Mouse (Mus musculus): ENCODE results near the gene Adgrg2. TPM values are rescaled to one million over a fixed set of nuclear protein-coding genes. Genes with fewer than 3 reads are reported as not detected.

The Adgrg2 gene
- polyA plus RNA-seq, 1 experiment from 2014 or later: 0.99 TPM

DNA sequence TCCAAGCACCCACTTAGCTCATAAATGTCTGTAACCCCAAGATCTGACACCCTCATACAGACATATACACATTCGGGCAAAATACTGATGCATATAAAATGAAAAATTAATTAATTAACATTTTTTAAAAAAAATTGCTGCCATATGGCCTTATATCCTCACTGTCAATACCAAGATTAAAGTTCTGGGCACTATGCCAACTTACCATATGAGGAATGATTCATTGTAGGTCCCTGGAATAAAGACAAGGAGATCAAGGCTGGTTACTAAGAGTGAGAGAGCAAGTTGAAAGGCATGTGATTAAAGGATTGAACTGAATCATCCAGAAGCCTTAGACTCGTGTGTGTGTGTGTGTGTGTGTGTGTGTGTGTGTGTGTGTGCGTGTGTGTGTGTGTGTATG is 103.8 kb downstream of the Adgrg2 start:
- no peaks in the 10 kb centered on the region for H3K9me3 ChIP-seq (ENCODE audit: control insufficient read depth, low read length)
- no peak overlapping the region for H3K4me3 ChIP-seq (ENCODE audit: low read length)
- no peaks in the 10 kb centered on the region; the same call in 1 of the 2 replicates for H3K27me3 ChIP-seq (ENCODE audit: control insufficient read depth, insufficient read depth, low read length)
- WGBS: 57% methylated on average over 3 of the region's 3 CpGs
- no peaks in the 10 kb centered on the region for H3K4me1 ChIP-seq (ENCODE audit: control insufficient read depth, insufficient read depth, low read length)
- no peaks in the 10 kb centered on the region for H3K36me3 ChIP-seq (ENCODE audit: control insufficient read depth, insufficient read depth, low read length)
- no peak overlapping the region for H3K9ac ChIP-seq (ENCODE audit: low read depth, low read length)
- H3K27ac ChIP-seq (ENCODE audit: low read depth, low read length): no peak overlapping the region
- H3K4me2 ChIP-seq (replicated peaks; ENCODE audit: low read depth, low read length): no peak overlapping the region
- ATAC-seq (ENCODE audit: low FRiP score, low TSS enrichment): no peak

DNA sequence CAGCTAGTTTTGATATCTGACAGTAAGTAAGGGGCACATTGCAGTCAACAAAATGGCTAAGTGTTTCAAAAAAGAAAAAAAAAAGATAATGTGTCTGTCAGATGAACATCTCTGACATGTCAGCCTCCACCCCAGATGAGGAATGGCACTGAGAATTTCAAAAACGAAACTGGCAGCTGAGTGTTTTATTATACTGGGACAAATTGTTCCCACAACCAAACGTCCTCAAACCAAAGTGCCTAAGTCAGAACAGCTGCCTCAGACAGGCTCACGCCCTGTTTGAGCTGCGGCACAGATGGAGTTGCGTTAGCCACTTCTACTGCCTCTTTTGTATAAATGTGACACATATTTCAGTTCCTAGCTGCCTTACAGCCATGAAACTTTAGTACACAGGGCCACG is 104.4 kb downstream of the Adgrg2 start:
- H3K9me3 ChIP-seq (ENCODE audit: control insufficient read depth, low read length): no peaks in the 10 kb centered on the region
- ATAC-seq (ENCODE audit: low FRiP score, low TSS enrichment): no peak
- WGBS: 74% methylated on average over 6 of the region's 6 CpGs
- H3K4me3 ChIP-seq (ENCODE audit: low read length): no peak overlapping the region
- no peaks in the 10 kb centered on the region for H3K4me1 ChIP-seq (ENCODE audit: control insufficient read depth, insufficient read depth, low read length)
- H3K27me3 ChIP-seq (ENCODE audit: control insufficient read depth, insufficient read depth, low read length): no peaks in the 10 kb centered on the region; the same call in 1 of the 2 replicates
- no peak overlapping the region for H3K4me2 ChIP-seq (replicated peaks; ENCODE audit: low read depth, low read length)
- H3K9ac ChIP-seq (ENCODE audit: low read depth, low read length): no peak overlapping the region
- H3K36me3 ChIP-seq (ENCODE audit: control insufficient read depth, insufficient read depth, low read length): no peaks in the 10 kb centered on the region
- H3K27ac ChIP-seq (ENCODE audit: low read depth, low read length): no peak overlapping the region

DNA sequence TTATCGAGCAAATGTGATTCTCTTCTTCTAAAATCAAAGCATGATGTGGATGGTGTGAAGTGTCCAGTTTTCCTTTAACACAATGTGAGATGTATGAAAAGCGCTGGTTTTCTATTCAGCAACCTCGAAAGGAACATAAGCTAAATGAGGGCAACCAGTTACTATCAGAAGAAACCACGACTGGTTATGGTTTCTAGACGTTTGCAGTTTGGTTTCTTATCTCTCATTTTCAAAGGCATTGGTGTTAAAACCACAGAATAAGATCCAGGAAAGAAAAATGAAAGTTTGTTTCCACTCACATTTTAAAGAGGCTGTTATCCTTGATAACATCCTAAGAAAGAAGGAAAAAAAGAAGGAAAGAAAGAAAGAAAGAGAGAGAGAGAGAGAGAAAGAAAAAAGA is 106.0 kb downstream of the Adgrg2 start:
- ATAC-seq (ENCODE audit: low FRiP score, low TSS enrichment): no peak

DNA sequence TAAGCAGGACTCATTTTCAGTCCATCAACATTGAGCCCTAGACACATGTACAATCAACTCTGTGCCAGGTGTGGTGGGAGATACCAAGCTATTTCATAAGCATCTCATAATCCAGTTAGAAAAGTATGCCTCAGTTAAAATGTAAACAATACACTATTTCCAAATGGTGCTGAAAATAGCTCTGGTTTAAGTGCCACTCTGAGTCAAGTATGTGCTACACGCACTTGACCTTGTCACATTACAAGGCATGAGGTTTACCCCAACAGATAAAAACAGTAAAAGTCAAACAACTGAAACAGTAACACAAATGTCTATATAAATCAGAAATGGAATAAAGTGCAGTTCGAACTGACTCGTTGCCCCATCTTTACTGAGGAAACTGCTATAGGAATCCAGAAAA is 110.6 kb downstream of the Adgrg2 start:
- no peaks in the 10 kb centered on the region for H3K9me3 ChIP-seq (ENCODE audit: control insufficient read depth, low read length)
- no peak overlapping the region for H3K4me3 ChIP-seq (ENCODE audit: low read length)
- H3K27me3 ChIP-seq (ENCODE audit: control insufficient read depth, insufficient read depth, low read length): no peaks in the 10 kb centered on the region; the same call in 1 of the 2 replicates
- H3K4me1 ChIP-seq (ENCODE audit: control insufficient read depth, insufficient read depth, low read length): no peaks in the 10 kb centered on the region
- no peak for ATAC-seq (ENCODE audit: low FRiP score, low TSS enrichment)
- 92% methylated on average over 3 of the region's 3 CpGs for WGBS
- H3K36me3 ChIP-seq (ENCODE audit: control insufficient read depth, insufficient read depth, low read length): no peaks in the 10 kb centered on the region
- H3K4me2 ChIP-seq (replicated peaks; ENCODE audit: low read depth, low read length): no peak overlapping the region
- H3K9ac ChIP-seq (ENCODE audit: low read depth, low read length): no peak overlapping the region
- no peak overlapping the region for H3K27ac ChIP-seq (ENCODE audit: low read depth, low read length)

More for the DNA sequence above, 106.0 kb downstream of the Adgrg2 start:
- Histone ChIP-seq H3K27ac (ENCODE audit: low read depth, low read length) (no peak overlapping the region), H3K4me2 (replicated peaks; ENCODE audit: low read depth, low read length) (no peak overlapping the region), H3K9ac (ENCODE audit: low read depth, low read length) (no peak overlapping the region), H3K4me3 (ENCODE audit: low read length) (no peak overlapping the region), H3K27me3 (ENCODE audit: control insufficient read depth, insufficient read depth, low read length) (no peaks in the 10 kb centered on the region; the same call in 1 of the 2 replicates), H3K36me3 (ENCODE audit: control insufficient read depth, insufficient read depth, low read length) (no peaks in the 10 kb centered on the region), H3K9me3 (ENCODE audit: control insufficient read depth, low read length) (no peaks in the 10 kb centered on the region), H3K4me1 (ENCODE audit: control insufficient read depth, insufficient read depth, low read length) (no peaks in the 10 kb centered on the region)
- WGBS: 71% methylated on average over 5 of the region's 5 CpGs

DNA sequence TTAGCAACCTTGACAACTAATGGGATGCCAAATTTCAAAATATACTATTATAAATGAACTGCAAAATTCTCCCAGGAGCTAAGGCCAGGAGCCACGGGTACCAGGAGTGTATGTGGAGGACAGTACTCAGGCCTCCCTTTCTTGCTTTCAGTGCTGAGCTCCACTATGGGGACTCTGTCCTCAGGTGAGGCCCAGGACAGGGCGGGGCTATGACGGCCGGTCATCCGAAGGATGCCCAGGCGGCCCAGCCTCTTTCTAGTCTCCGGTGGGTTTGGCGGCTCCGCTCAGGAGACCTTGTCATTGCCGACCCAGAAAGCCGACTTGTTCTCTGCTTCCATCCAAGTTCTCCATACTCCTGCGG is 111.2 kb downstream of the Adgrg2 start:
- Histone ChIP-seq H3K9me3 (ENCODE audit: control insufficient read depth, low read length) (no peaks in the 10 kb centered on the region), H3K27ac (ENCODE audit: low read depth, low read length) (0 out of 2 replicates have a peak overlapping the region, but pooled peaks have one; percentile 83), H3K27me3 (ENCODE audit: control insufficient read depth, insufficient read depth, low read length) (no peaks in the 10 kb centered on the region; the same call in 1 of the 2 replicates), H3K4me3 (ENCODE audit: low read length) (peak overlapping the region; percentile 51), H3K4me1 (ENCODE audit: control insufficient read depth, insufficient read depth, low read length) (no peaks in the 10 kb centered on the region), H3K4me2 (replicated peaks; ENCODE audit: low read depth, low read length) (peak overlapping the region; percentile 31), H3K9ac (ENCODE audit: low read depth, low read length) (peak overlapping the region; percentile 60; the same call in 1 of the 2 replicates), H3K36me3 (ENCODE audit: control insufficient read depth, insufficient read depth, low read length) (no peaks in the 10 kb centered on the region)
- 46% methylated on average over 12 of the region's 12 CpGs for WGBS
- ATAC-seq (ENCODE audit: low FRiP score, low TSS enrichment): peak; percentile 88

- peak within 1 kb of the TSS; percentile 83; the same call in 1 of the 2 replicates for H3K27ac ChIP-seq (ENCODE audit: low read depth, low read length)
Measured at GRCm38 (mm10) chrX:160502048-160503041, 111.9 kb downstream of the Adgrg2 start, which contains the start of gene Phka2. TSS of gene Phka2 (plus strand) at chrX:160502166.

DNA sequence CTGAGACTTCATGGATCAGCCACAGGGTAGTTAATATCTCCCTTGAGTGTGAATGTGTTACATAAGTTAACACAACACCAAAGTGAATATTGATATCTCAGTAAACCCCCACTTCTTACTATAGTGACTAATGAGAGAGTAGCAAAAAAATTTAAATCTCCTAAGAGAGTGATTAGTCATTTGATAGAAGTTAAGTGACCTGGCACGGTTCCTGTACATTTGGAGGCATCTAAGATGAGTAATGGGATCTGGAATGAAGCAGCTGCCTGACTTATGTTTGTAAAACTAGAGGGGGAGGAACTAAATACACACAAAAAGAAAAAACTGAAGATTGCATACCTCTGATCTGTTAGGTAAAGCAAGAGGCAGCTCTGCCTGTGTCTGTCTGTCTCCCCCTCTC is 118.6 kb downstream of the Adgrg2 start:
- ATAC-seq (ENCODE audit: low FRiP score, low TSS enrichment): no peak
- H3K4me1 ChIP-seq (ENCODE audit: control insufficient read depth, insufficient read depth, low read length): no peaks in the 10 kb centered on the region
- 54% methylated on average over 1 of the region's 1 CpGs for WGBS

More at GRCm38 (mm10) chrX:160502048-160503041, 111.9 kb downstream of the Adgrg2 start, which contains the start of gene Phka2:
- no peaks in the 10 kb centered on the region for H3K4me1 ChIP-seq (ENCODE audit: control insufficient read depth, insufficient read depth, low read length)
- ATAC-seq (ENCODE audit: low FRiP score, low TSS enrichment): peak; percentile 99
- H3K36me3 ChIP-seq (ENCODE audit: control insufficient read depth, insufficient read depth, low read length): no peaks in the 10 kb centered on the region
- H3K27me3 ChIP-seq (ENCODE audit: control insufficient read depth, insufficient read depth, low read length): no peaks in the 10 kb centered on the region
- no peaks in the 10 kb centered on the region for H3K9me3 ChIP-seq (ENCODE audit: control insufficient read depth, low read length)
- 24% methylated on average over 61 of the region's 61 CpGs for WGBS
- peak within 1 kb of the TSS; percentile 60 for H3K9ac ChIP-seq (ENCODE audit: low read depth, low read length)
- peak within 1 kb of the TSS; percentile 49 for H3K4me2 ChIP-seq (replicated peaks; ENCODE audit: low read depth, low read length)
- peak within 1 kb of the TSS; percentile 51 for H3K4me3 ChIP-seq (ENCODE audit: low read length)

DNA sequence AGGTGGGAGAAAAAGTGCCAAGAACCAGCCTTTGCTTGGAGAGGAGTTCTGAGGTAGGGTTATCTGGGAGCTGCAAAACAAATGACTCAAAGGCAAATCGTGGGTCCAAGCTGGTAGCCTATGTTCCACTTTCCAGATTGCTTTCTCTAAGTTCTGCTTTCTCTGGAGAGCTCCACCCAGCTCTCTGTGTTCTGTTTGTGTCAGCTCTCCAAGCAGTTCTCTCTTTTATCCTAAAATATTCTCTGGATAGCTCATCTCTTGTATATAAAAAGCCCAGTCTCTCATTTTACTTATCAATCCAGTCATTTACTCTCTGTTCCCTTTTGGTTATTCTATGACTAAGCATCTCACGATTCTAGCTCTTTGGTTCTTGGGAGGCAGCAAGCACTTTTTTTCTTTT is 119.7 kb downstream of the Adgrg2 start:
- no peak overlapping the region for H3K4me2 ChIP-seq (replicated peaks; ENCODE audit: low read depth, low read length)
- no peak overlapping the region for H3K9ac ChIP-seq (ENCODE audit: low read depth, low read length)
- no peak overlapping the region for H3K27ac ChIP-seq (ENCODE audit: low read depth, low read length)
- H3K27me3 ChIP-seq (ENCODE audit: control insufficient read depth, insufficient read depth, low read length): 0 out of 2 replicates have a peak, but pooled peaks cover 2% of the 10 kb centered on the region
- no peak for ATAC-seq (ENCODE audit: low FRiP score, low TSS enrichment)
- H3K9me3 ChIP-seq (ENCODE audit: control insufficient read depth, low read length): no peaks in the 10 kb centered on the region
- no peak overlapping the region for H3K4me3 ChIP-seq (ENCODE audit: low read length)
- H3K36me3 ChIP-seq (ENCODE audit: control insufficient read depth, insufficient read depth, low read length): no peaks in the 10 kb centered on the region
- no peaks in the 10 kb centered on the region for H3K4me1 ChIP-seq (ENCODE audit: control insufficient read depth, insufficient read depth, low read length)
- WGBS: 68% methylated on average over 2 of the region's 2 CpGs

More for the DNA sequence above, 118.6 kb downstream of the Adgrg2 start:
- H3K36me3 ChIP-seq (ENCODE audit: control insufficient read depth, insufficient read depth, low read length): no peaks in the 10 kb centered on the region
- H3K9me3 ChIP-seq (ENCODE audit: control insufficient read depth, low read length): no peaks in the 10 kb centered on the region
- H3K27ac ChIP-seq (ENCODE audit: low read depth, low read length): no peak overlapping the region
- H3K27me3 ChIP-seq (ENCODE audit: control insufficient read depth, insufficient read depth, low read length): 0 out of 2 replicates have a peak, but pooled peaks cover 2% of the 10 kb centered on the region
- H3K9ac ChIP-seq (ENCODE audit: low read depth, low read length): no peak overlapping the region
- no peak overlapping the region for H3K4me2 ChIP-seq (replicated peaks; ENCODE audit: low read depth, low read length)
- H3K4me3 ChIP-seq (ENCODE audit: low read length): no peak overlapping the region

- Histone ChIP-seq H3K27ac (ENCODE audit: low read depth, low read length) (no peak overlapping the region), H3K36me3 (ENCODE audit: control insufficient read depth, insufficient read depth, low read length) (no peaks in the 10 kb centered on the region), H3K9ac (ENCODE audit: low read depth, low read length) (no peak overlapping the region), H3K9me3 (ENCODE audit: control insufficient read depth, low read length) (no peaks in the 10 kb centered on the region), H3K4me1 (ENCODE audit: control insufficient read depth, insufficient read depth, low read length) (no peaks in the 10 kb centered on the region), H3K4me2 (replicated peaks; ENCODE audit: low read depth, low read length) (no peak overlapping the region), H3K4me3 (ENCODE audit: low read length) (no peak overlapping the region), H3K27me3 (ENCODE audit: control insufficient read depth, insufficient read depth, low read length) (no peaks in the 10 kb centered on the region)
- no peak for ATAC-seq (ENCODE audit: low FRiP score, low TSS enrichment)
Measured at GRCm38 (mm10) chrX:160516027-160516426, 125.5 kb downstream of the Adgrg2 start.
